24 mouse cellular contexts compared by ENCODE assay signal in the genomic region with DNA sequence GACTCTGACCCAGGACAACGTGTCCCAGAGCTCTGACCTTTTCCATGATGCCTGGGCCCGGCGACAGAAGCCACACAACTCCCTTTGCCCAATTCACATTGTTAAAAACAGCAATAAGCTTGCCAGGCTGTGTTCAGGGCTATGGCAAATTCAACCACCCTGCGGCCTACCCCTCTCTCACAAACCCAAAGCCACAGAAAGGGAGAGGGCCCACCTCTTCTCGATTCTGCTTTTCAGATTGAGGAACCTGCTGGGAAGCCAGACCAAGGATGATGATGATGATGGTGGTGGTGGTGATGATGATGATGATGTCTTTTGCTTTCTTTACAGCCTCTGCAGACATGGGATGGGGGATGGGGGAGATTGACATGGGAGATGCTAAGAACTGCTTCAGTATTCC.
"Had no signal": no experiment of that assay in that cellular context is flagged by ENCODE, and none has a peak within 500 bp of the region (broad histone marks: within the 10 kb centered on the region; RNA-seq: fewer than 3 reads in every experiment).

No protein-coding gene starts in this region.

- H3K4me3 ChIP-seq: gastrocnemius, adult 2 months; heart, embryonic 10.5 days; heart, embryonic 12.5 days; intestine, embryonic 15.5 days; limb, embryonic 13.5 days; limb, embryonic 15.5 days; liver, embryonic 12.5 days had no signal

- DNase-seq: gastrocnemius, adult 2 months; gastrocnemius, postnatal 10 days; gastrocnemius, postnatal 25 days; heart, adult 18-20 months; heart, postnatal 10 days; heart, postnatal 4 days; kidney, adult 18-20 months; kidney, adult 8-10 months; kidney, postnatal 10 days; kidney, postnatal 25 days; layer of hippocampus, adult 9-11 months; layer of hippocampus, postnatal 36 days; left cerebral cortex, postnatal 4 days had no signal

- H3K4me2 ChIP-seq: heart, embryonic 12.5 days; hindbrain, embryonic 14.5 days; intestine, embryonic 15.5 days; limb, embryonic 13.5 days; limb, embryonic 15.5 days; liver, embryonic 12.5 days had no signal

- H3K4me1 ChIP-seq: liver, embryonic 12.5 days had no signal

- ATAC-seq: hindbrain, embryonic 16.5 days; inflammation-experienced regulatory T-cells, adult 6 months; intestine, embryonic 15.5 days; intestine, postnatal 0 days; liver, embryonic 12.5 days had no signal

- H3K9ac ChIP-seq: heart, embryonic 12.5 days; hindbrain, embryonic 14.5 days; intestine, embryonic 15.5 days; limb, embryonic 13.5 days; limb, embryonic 15.5 days; liver, embryonic 12.5 days; liver, embryonic 14.5 days had no signal

- H3K27ac ChIP-seq: gastrocnemius, adult 2 months; heart, embryonic 10.5 days; hindbrain, embryonic 14.5 days; intestine, embryonic 15.5 days; limb, embryonic 13.5 days; limb, embryonic 15.5 days; liver, embryonic 12.5 days; liver, embryonic 14.5 days had no signal

- H3K36me3 ChIP-seq: heart, embryonic 10.5 days; heart, embryonic 12.5 days; intestine, embryonic 15.5 days; limb, embryonic 13.5 days; limb, embryonic 15.5 days; liver, embryonic 12.5 days had no signal

- H3K9me3 ChIP-seq: heart, embryonic 10.5 days; heart, embryonic 12.5 days; intestine, embryonic 15.5 days; limb, embryonic 13.5 days; limb, embryonic 15.5 days; liver, embryonic 12.5 days had no signal

- H3K27me3 ChIP-seq: heart, embryonic 12.5 days; intestine, embryonic 15.5 days; limb, embryonic 13.5 days; limb, embryonic 15.5 days; liver, embryonic 12.5 days had no signal
